Mouse (Mus musculus) midbrain, embryonic 14.5 days (tissue): ENCODE measurements around the gene Pxk. TPM values are rescaled to one million over a fixed set of nuclear protein-coding genes. Genes with fewer than 3 reads are reported as not detected.
"Not testable (repeated sequence)": the region's sequence is repeated elsewhere in the genome, so short reads cannot be mapped to it uniquely, and the experiment has no call there.

Experiments
- ATAC-seq: fragments of 200-750 bp; cut with Nextera tagmentation; 2 replicates; pipeline ENCODE4 v1.8.0; 2017; ENCODE audit warnings: moderate number of reproducible peaks, moderate library complexity; ENCODE audit not compliant: low FRiP score, low TSS enrichment
- DNase-seq: peaks from one replicate; pipeline ENCODE4 v3.0.0-alpha.2; 2015
- H3K27ac ChIP-seq: fragments of 300-500 bp; sonication (generic); replicated peaks from 2 replicates; pipeline ENCODE4 v1.5.1; 2014; ENCODE audit warnings: mild to moderate bottlenecking, low read depth, low read length, moderate library complexity
- H3K27me3 ChIP-seq: fragments of 300-500 bp; sonication (generic); 2 replicates; pipeline ENCODE4 v1.6.1; 2014; ENCODE audit warnings: low read length, control low read depth, mixed read lengths; ENCODE audit not compliant: control insufficient read depth, insufficient read depth
- H3K36me3 ChIP-seq: fragments of 300-500 bp; sonication (generic); 2 replicates; pipeline ENCODE4 v1.6.1; 2014; ENCODE audit warnings: low read length, control low read depth; ENCODE audit not compliant: control insufficient read depth, insufficient read depth
- H3K4me1 ChIP-seq: fragments of 300-500 bp; sonication (generic); 2 replicates; pipeline ENCODE4 v1.6.1; 2014; ENCODE audit warnings: mild to moderate bottlenecking, antibody characterized with exemption, low read length, control low read depth; ENCODE audit not compliant: control insufficient read depth, insufficient read depth
- H3K4me2 ChIP-seq: fragments of 300-500 bp; sonication (generic); 2 replicates; pipeline ENCODE4 v1.6.1; 2014; ENCODE audit warnings: mild to moderate bottlenecking, low read length, moderate library complexity
- H3K4me3 ChIP-seq: fragments of 300-500 bp; sonication (generic); replicated peaks from 2 replicates; pipeline ENCODE4 v1.5.1; 2014; ENCODE audit warnings: low read depth, low read length
- H3K9ac ChIP-seq: fragments of 300-500 bp; sonication (generic); replicated peaks from 2 replicates; pipeline ENCODE4 v1.6.1; 2014; ENCODE audit warnings: mild to moderate bottlenecking, low read length, moderate library complexity
- H3K9me3 ChIP-seq: fragments of 300-500 bp; sonication (generic); 2 replicates; pipeline ENCODE4 v1.6.1; 2016; ENCODE audit warnings: low read length, control low read depth, mixed read lengths; ENCODE audit not compliant: control insufficient read depth
- WGBS: fragments of 180-500 bp; shearing (Covaris S2); extraction: QIAGEN DNeasy Blood & Tissue Kit; methylation state at CpG from one replicate; pipeline ENCODE4 v1.1.7; 2014; 5-methylcytosine and 5-hydroxymethylcytosine counted together
- polyA plus RNA-seq: library from polyadenylated mRNA; unstranded; fragments of >200 nt; fragmentation: Nextera tagmentation; extraction: Ambion mirVana; gene quantifications from 2 replicates; pipeline ENCODE4 v1.2.1, GENCODE M21; 2014

The Pxk gene
- polyA plus RNA-seq, 1 experiment from 2014 or later, result 57.1 TPM

- DNase-seq (no peak), ATAC-seq (no peak)
- Histone ChIP-seq H3K4me2 (no peak overlapping the region), H3K27me3 (no peaks in the 10 kb centered on the region), H3K9ac (no peak overlapping the region), H3K4me1 (no peaks in the 10 kb centered on the region), H3K4me3 (no peak overlapping the region), H3K27ac (no peak overlapping the region), H3K36me3 (peaks cover 87% of the 10 kb centered on the region), H3K9me3 (no peaks in the 10 kb centered on the region)
- WGBS, result 89% methylated on average over 7 of the region's 7 CpGs
Observed at GRCm38 (mm10) chr14:8164463-8164862, 66.5 kb downstream of the Pxk start.

- H3K9ac ChIP-seq, result peak within 1 kb of the TSS; percentile 90
- peak within 1 kb of the TSS; percentile 89 for H3K4me3 ChIP-seq
- peaks cover 10% of the 10 kb centered on the region for H3K4me1 ChIP-seq
- H3K36me3 ChIP-seq, result peaks cover 29% of the 10 kb centered on the region
- no peaks in the 10 kb centered on the region for H3K9me3 ChIP-seq
- H3K27ac ChIP-seq, result peak within 1 kb of the TSS; percentile 83
- ATAC-seq (peak; percentile 100), DNase-seq (peak; percentile 100)
- WGBS, result under 1% methylated on average over 64 of the region's 64 CpGs
- no peaks in the 10 kb centered on the region for H3K27me3 ChIP-seq
- H3K4me2 ChIP-seq, result peak within 1 kb of the TSS; percentile 76
Observed at GRCm38 (mm10) chr14:8172507-8173410, 74.7 kb downstream of the Pxk start, which contains the start of gene Pdhb. Pdhb (minus strand) TSS chr14:8173025.

- not testable (repeated sequence) for ATAC-seq
Observed at GRCm38 (mm10) chr14:8173542-8174250, 75.7 kb downstream of the Pxk start.

GRCm38 (mm10) chr14:8174634-8175033, 76.6 kb downstream of the Pxk start:
- DNase-seq (no peak), ATAC-seq (no peak)
- Histone ChIP-seq H3K36me3 (peaks cover 10% of the 10 kb centered on the region; the same call in 1 of the 2 replicates), H3K27me3 (no peaks in the 10 kb centered on the region), H3K9ac (no peak overlapping the region), H3K27ac (no peak overlapping the region), H3K4me1 (peaks cover 10% of the 10 kb centered on the region), H3K4me2 (no peak overlapping the region), H3K9me3 (no peaks in the 10 kb centered on the region), H3K4me3 (no peak overlapping the region)
- WGBS, result 89% methylated on average over 5 of the region's 5 CpGs

More at GRCm38 (mm10) chr14:8173542-8174250, 75.7 kb downstream of the Pxk start:
- WGBS, result 22% methylated on average over 5 of the region's 7 CpGs
- Histone ChIP-seq H3K36me3 (peaks cover 19% of the 10 kb centered on the region), H3K4me3 (peak overlapping the region; percentile 89), H3K27ac (peak overlapping the region; percentile 71), H3K9ac (peak overlapping the region; percentile 49), H3K4me2 (peak overlapping the region; percentile 76)
- H3K9me3 ChIP-seq, H3K27me3 ChIP-seq, H3K4me1 ChIP-seq: not testable (repeated sequence)
- DNase-seq, result peak; percentile 68

GRCm38 (mm10) chr14:8176251-8176650, 78.2 kb downstream of the Pxk start:
- DNase-seq (no peak), ATAC-seq (no peak)

GRCm38 (mm10) chr14:8180371-8181035, 82.5 kb downstream of the Pxk start:
- no peak overlapping the region for H3K4me2 ChIP-seq
- DNase-seq (no peak), ATAC-seq (no peak)
- H3K4me1 ChIP-seq, result no peaks in the 10 kb centered on the region
- no peak overlapping the region for H3K4me3 ChIP-seq
- no peak overlapping the region for H3K27ac ChIP-seq
- H3K9ac ChIP-seq, result no peak overlapping the region
- WGBS, result 71% methylated on average over 4 of the region's 4 CpGs
- no peaks in the 10 kb centered on the region for H3K36me3 ChIP-seq
- H3K27me3 ChIP-seq, result no peaks in the 10 kb centered on the region
- H3K9me3 ChIP-seq, result no peaks in the 10 kb centered on the region

More at GRCm38 (mm10) chr14:8176251-8176650, 78.2 kb downstream of the Pxk start:
- Histone ChIP-seq H3K27me3 (no peaks in the 10 kb centered on the region), H3K4me2 (no peak overlapping the region), H3K9me3 (no peaks in the 10 kb centered on the region), H3K9ac (no peak overlapping the region), H3K27ac (no peak overlapping the region), H3K36me3 (no peaks in the 10 kb centered on the region), H3K4me1 (peaks cover 9% of the 10 kb centered on the region), H3K4me3 (no peak overlapping the region)
- WGBS, result 59% methylated on average over 5 of the region's 5 CpGs

- ATAC-seq, result no peak
- Histone ChIP-seq H3K4me1 (no peaks in the 10 kb centered on the region), H3K4me3 (no peak overlapping the region)
Observed at GRCm38 (mm10) chr14:8183330-8183729, 85.3 kb downstream of the Pxk start.

GRCm38 (mm10) chr14:8186278-8187045, 88.5 kb downstream of the Pxk start:
- no peak for ATAC-seq
- no peaks in the 10 kb centered on the region for H3K27me3 ChIP-seq

More at GRCm38 (mm10) chr14:8183330-8183729, 85.3 kb downstream of the Pxk start:
- H3K36me3 ChIP-seq, result no peaks in the 10 kb centered on the region
- H3K27ac ChIP-seq, result no peak overlapping the region
- no peaks in the 10 kb centered on the region for H3K27me3 ChIP-seq
- no peaks in the 10 kb centered on the region for H3K9me3 ChIP-seq
- DNase-seq, result no peak
- H3K4me2 ChIP-seq, result no peak overlapping the region
- no peak overlapping the region for H3K9ac ChIP-seq
- 73% methylated on average over 3 of the region's 3 CpGs for WGBS

More at GRCm38 (mm10) chr14:8186278-8187045, 88.5 kb downstream of the Pxk start:
- H3K4me1 ChIP-seq, result no peaks in the 10 kb centered on the region
- H3K9ac ChIP-seq, result no peak overlapping the region
- no peaks in the 10 kb centered on the region for H3K9me3 ChIP-seq
- 91% methylated on average over 6 of the region's 6 CpGs for WGBS
- H3K4me3 ChIP-seq, result no peak overlapping the region
- DNase-seq, result no peak
- no peaks in the 10 kb centered on the region for H3K36me3 ChIP-seq
- no peak overlapping the region for H3K27ac ChIP-seq
- H3K4me2 ChIP-seq, result no peak overlapping the region
